Mouse (Mus musculus): Measurements from ENCODE around the gene Cerk. TPM values are rescaled to one million over a fixed set of nuclear protein-coding genes. Genes with fewer than 3 reads are reported as not detected.
A peak's percentile ranks its signal among the peaks of the same experiment; 100 is the strongest.

The Cerk gene
- polyA plus RNA-seq, 1 experiment: 20.8 TPM

GRCm38 (mm10) chr15:86089991-86090529, 95.9 kb downstream of the Cerk start:
- 42% methylated on average over 11 of the region's 11 CpGs for WGBS
- TF ChIP-seq POLR2A (IDR thresholded peaks at IDR 0.05; ENCODE audit: low read depth, low read length): no peak
- no peak for TF ChIP-seq CTCF (conservative IDR thresholded peaks at IDR 0.05; ENCODE audit: insufficient read depth, insufficient read length, low read depth, low read length)
- Histone ChIP-seq H3K27ac (ENCODE audit: insufficient read depth, low read depth, low read length) (peak overlapping the region; percentile 86), H3K36me3 (ENCODE audit: control insufficient read depth, insufficient read depth, low read length) (no peaks in the 10 kb centered on the region), H3K4me3 (ENCODE audit: insufficient read depth, low read depth, low read length) (no peak overlapping the region), H3K27me3 (replicated peaks; ENCODE audit: control insufficient read depth, insufficient read depth, low read length) (no peaks in the 10 kb centered on the region), H3K4me1 (ENCODE audit: control insufficient read depth, insufficient read depth, low read length) (peaks cover 53% of the 10 kb centered on the region)
- peak; percentile 94 for DNase-seq

Other genes with a start within 250 kb of the Cerk start
- gene Celsr1, start 152.4 kb downstream of the Cerk start, polyA plus RNA-seq (2012; rRNA removed): 12.4 and 16.8 TPM in 2 replicates
- gene Gramd4, start 128.4 kb downstream of the Cerk start, polyA plus RNA-seq (2012; rRNA removed): 18.9 and 20.6 TPM in 2 replicates
- gene Tbc1d22a, start 28.3 kb upstream of the Cerk start, polyA plus RNA-seq (2012; rRNA removed): 31.7 and 34.5 TPM in 2 replicates